Mouse (Mus musculus): ENCODE measurements at regions not wholly inside any gene's neighbourhood (a gene's known extent, or its start where the extent isn't known, plus 50 kb on each side); places are given as distances from the start of the nearest gene placed in this dataset.

DNA sequence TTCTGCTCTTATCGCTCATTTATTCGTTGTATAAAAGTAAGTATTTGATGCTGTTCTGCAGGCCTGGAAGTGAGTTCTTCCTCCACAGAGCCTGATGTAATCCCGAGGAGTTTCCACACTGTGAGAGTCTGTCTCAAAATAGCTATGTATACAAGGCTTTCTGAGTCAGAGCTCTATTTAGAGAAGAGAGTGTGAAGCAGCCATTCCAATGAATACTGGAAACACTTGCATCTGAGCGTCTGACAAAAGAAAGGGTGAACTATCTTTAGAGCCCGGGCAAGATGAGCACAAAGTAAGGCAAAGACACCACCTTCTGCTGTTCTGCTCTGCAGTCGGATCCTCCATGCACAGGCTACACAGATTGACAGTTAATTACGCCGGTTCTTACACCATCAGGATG lies 436.0 kb upstream of the Pou3f2 start:
- TF ChIP-seq EP300 (IDR thresholded peaks at IDR 0.05; ENCODE audit: low read depth) (no peak), CTCF (IDR thresholded peaks at IDR 0.05; ENCODE audit: low read depth) (no peak)
